Mouse (Mus musculus): ENCODE data around the gene Il22ra1. TPM values are rescaled to one million over a fixed set of nuclear protein-coding genes. Genes with fewer than 3 reads are reported as not detected.

The Il22ra1 gene
- total RNA-seq, 4 experiments from 2014 or later, result 0.35 to 2.5 (median 1.1) TPM; not detected in 1

GRCm38 (mm10) chr4:135736903-135737302, 8.9 kb downstream of the Il22ra1 start:
- no peak for DNase-seq

GRCm38 (mm10) chr4:135738237-135738636, 10.3 kb downstream of the Il22ra1 start:
- DNase-seq, result no peak

GRCm38 (mm10) chr4:135739148-135739547, 11.2 kb downstream of the Il22ra1 start:
- no peak for DNase-seq

DNA sequence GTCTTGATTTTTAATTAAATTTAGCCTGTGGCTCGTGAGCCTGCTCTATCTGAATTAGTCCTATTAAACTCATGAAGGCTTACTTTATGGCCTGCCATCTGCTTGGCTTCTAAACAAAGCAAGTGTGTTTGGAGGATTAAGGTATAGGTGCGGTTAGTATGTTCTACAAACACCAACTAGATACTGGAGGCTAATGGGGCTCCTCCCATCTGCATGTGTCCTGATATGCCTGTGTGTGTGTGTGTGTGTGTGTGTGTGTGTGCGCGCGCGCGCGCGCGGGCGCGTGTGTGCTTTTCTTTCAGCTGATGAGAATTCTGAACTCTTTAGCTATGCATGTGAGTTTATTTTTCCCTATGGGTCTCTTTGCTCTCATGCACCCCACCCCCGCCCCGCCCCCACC, 11.7 kb downstream of the Il22ra1 start:
- no peak for DNase-seq

GRCm38 (mm10) chr4:135743520-135743919, 15.5 kb downstream of the Il22ra1 start:
- DNase-seq, result no peak

GRCm38 (mm10) chr4:135744726-135745448, 16.9 kb downstream of the Il22ra1 start:
- no peak for DNase-seq

- DNase-seq, result no peak
Measured at GRCm38 (mm10) chr4:135745613-135746012, 17.6 kb downstream of the Il22ra1 start.

DNA sequence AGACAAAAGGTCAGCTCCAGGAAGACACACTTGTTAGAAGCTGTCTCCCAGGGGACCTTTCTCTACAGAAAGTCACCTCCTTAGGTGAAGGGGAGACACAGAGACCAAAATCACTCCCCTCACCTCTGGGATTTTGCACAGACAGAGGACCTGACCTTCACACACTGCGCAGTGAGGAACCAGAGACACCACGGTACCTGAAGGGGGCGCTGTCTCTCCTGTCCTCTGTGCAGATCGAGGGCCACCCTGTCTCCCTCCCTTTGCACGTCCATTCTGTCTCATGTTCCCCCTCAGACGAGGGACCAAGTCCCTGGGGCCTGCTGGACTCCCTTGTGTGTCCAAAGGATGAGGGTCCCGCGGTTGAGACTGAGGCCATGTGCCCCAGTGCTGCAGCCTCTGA, 22.9 kb downstream of the Il22ra1 start:
- no peak for DNase-seq

- no peak for DNase-seq
Measured at GRCm38 (mm10) chr4:135752106-135752778, 24.3 kb downstream of the Il22ra1 start.

DNA sequence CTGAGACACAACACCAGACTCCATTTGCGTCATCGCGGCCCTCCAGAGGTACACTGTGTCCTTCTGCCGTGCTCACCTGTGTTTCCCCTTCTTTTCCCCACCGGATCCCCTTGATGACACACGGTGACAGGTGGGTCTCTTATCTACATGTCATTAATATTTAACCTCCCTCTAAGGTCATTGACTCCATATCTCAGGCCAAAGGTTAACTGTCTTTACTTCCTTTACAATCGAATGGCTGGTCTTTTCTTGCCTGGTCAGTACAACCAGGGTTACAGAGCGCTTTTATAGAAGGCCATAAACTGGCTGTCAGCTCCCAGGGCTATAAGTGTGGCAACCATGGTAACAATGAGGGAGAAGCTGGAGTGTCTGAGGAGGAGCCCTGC, 24.8 kb downstream of the Il22ra1 start:
- no peak for DNase-seq

- no peak for DNase-seq
Measured at GRCm38 (mm10) chr4:135758331-135758730, 30.4 kb downstream of the Il22ra1 start.

- DNase-seq, result no peak
Measured at GRCm38 (mm10) chr4:135758825-135759224, 30.9 kb downstream of the Il22ra1 start.

- DNase-seq, result no peak
Measured at GRCm38 (mm10) chr4:135759356-135759976, 31.5 kb downstream of the Il22ra1 start, which contains the start of gene Myom3. TSS of gene Myom3 (plus strand) at chr4:135759715.

GRCm38 (mm10) chr4:135761048-135761447, 33.1 kb downstream of the Il22ra1 start:
- DNase-seq, result no peak

- no peak for DNase-seq
Measured at GRCm38 (mm10) chr4:135761569-135761968, 33.6 kb downstream of the Il22ra1 start.

GRCm38 (mm10) chr4:135762251-135762906, 34.4 kb downstream of the Il22ra1 start:
- peak; percentile 50 for DNase-seq

DNA sequence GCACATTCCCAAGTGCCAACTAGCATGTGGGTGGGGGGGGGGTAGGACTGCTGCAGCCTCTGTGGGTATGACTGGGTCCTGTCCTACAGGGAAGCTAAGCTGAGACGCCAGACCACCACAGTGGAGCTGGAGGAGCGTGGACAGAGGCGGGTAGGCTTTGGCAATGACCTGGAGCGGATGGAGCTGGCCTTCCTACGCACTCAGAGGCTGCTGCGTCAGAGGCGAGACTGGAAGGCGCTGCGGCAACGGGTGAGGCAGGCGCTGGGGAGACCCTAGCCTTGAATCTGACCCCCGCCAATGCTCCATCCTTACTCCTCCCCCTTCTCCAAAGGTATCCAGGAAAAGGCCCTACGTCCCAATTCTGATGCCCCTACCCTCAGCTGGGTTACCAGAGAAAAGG, 36.7 kb downstream of the Il22ra1 start:
- no peak for DNase-seq

- DNase-seq, result no peak
Measured at GRCm38 (mm10) chr4:135765707-135766106, 37.7 kb downstream of the Il22ra1 start.

DNA sequence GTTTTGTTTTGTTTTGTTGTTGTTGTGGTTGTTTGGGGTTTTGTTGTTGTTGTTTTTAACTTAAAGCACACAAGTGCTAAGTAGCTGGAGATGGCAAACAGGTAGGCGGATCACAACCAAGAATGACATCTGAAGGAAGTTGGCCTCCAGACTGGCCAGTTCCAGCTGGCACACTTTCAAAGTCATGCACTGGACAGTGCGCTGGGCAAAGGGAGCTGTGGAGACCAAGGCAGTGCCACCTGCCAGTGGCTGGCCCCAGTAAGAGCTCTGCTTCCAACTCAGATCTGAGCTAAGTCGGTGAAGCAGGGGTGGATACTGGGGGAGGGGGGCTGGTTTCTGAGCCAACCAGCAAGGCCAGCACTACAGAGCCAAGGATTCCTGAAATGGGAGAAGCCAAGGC, 39.0 kb downstream of the Il22ra1 start:
- peak; percentile 29 for DNase-seq

- DNase-seq, result peak; percentile 19
Measured at GRCm38 (mm10) chr4:135768572-135769526, 40.9 kb downstream of the Il22ra1 start.

DNA sequence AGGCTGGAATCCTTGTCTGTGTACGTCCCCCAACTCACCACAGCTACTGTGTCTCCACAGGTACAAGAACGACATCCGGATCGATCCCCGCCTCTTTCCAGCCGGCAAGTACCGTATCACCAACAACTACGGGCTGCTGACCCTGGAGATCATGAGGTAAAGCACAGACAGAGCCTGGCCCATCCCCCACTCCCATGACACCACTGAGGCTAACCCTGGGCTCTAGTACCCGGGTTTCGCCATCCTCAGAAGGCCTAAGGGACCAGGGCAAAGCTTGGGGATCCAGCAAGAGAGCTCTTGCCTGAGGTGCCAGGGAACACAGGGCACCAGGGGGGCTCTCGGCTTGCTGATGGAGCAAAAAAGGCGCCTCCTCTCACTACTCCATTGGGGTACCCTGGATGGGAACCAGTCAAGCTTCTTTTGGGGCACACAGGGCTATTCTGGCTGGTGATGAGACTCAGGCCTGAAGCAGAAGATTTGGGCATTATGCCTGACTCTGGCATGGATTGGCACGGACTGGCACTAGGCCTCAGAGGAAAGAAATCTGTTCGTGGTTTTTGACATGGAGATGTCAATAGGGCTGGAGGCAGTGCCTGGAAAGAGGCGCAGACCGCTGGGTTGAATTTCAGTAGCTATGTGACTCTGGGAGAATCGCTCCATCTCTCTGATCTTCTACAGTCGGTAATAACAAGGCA, 42.8 kb downstream of the Il22ra1 start:
- no peak for DNase-seq

Measured in adrenal gland, adult 8-10 months (tissue).